Mouse (Mus musculus) erythroblast, embryonic 14.5 days (primary cell): ENCODE data around the gene Bcl9l. TPM values are rescaled to one million over a fixed set of nuclear protein-coding genes. Genes with fewer than 3 reads are reported as not detected.
"Not testable (repeated sequence)": the region's sequence is repeated elsewhere in the genome, so short reads cannot be mapped to it uniquely, and the experiment has no call there.

Experiments used
- H3K27me3 ChIP-seq: 2 replicates; pipeline ENCODE4 v1.6.1; 2012; ENCODE audit warnings: inconsistent platforms; ENCODE audit not compliant: control insufficient read depth
- H3K36me3 ChIP-seq: 2 replicates; pipeline ENCODE4 v1.6.1; 2012; ENCODE audit warnings: mild to moderate bottlenecking, inconsistent platforms; ENCODE audit not compliant: control insufficient read depth
- H3K4me1 ChIP-seq: 2 replicates; pipeline ENCODE4 v1.6.1; 2012; ENCODE audit warnings: inconsistent platforms; ENCODE audit not compliant: control insufficient read depth
- H3K4me3 ChIP-seq: replicated peaks from 2 replicates; pipeline ENCODE3; 2012; ENCODE audit warnings: moderate library complexity, mild to moderate bottlenecking, inconsistent platforms
- H3K9me3 ChIP-seq: 2 replicates; pipeline ENCODE4 v1.6.1; 2012; ENCODE audit warnings: low read length, inconsistent platforms, mixed read lengths; ENCODE audit not compliant: control insufficient read depth
- GATA1 ChIP-seq: IDR thresholded peaks from 2 replicates; pipeline ENCODE4 v1.6.1; 2012; ENCODE audit warnings: low read length, inconsistent platforms, mixed read lengths
- TAL1 ChIP-seq: IDR thresholded peaks from 3 replicates; pipeline ENCODE4 v1.6.1; 2012; ENCODE audit warnings: low read length, inconsistent platforms, mixed read lengths
- polyA plus RNA-seq: library from polyadenylated mRNA; stranded (reverse); fragments of >175 nt; gene quantifications from 2 replicates; pipeline ENCODE4 v1.2.3, GENCODE M21; 2012

The Bcl9l gene
- 0.06 and 0.09 TPM in 2 replicates for polyA plus RNA-seq

DNA sequence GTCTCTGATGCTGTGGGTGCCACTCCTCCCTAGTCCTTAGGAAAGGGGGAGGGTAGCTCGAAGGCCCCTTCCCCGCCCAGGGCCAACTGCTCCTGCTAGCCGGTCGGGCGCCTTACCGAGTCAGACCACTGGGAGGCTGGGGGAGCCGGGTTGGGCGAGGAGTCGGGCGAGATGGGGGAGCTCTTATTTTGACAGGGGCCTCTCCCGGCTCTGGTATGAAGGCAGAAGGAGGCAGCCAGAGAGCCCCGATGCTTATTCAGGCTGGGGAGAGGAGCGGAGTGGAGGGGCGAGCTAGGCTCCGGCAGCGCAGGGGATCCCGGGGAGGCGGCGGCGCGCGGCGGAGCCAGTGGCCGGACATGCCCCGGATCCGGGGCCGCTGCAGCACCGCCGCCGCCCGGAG is at the start of gene Bcl9l:
Gene Bcl9l (plus strand): TSS at position 274 of the 400 bp plus-strand sequence.
- TF ChIP-seq TAL1 (no peak), GATA1 (no peak)
- Histone ChIP-seq H3K36me3 (no peaks in the 10 kb centered on the region), H3K4me1 (peaks cover 28% of the 10 kb centered on the region), H3K4me3 (peak within 1 kb of the TSS; percentile 62), H3K9me3 (no peaks in the 10 kb centered on the region), H3K27me3 (peaks cover 76% of the 10 kb centered on the region)

DNA sequence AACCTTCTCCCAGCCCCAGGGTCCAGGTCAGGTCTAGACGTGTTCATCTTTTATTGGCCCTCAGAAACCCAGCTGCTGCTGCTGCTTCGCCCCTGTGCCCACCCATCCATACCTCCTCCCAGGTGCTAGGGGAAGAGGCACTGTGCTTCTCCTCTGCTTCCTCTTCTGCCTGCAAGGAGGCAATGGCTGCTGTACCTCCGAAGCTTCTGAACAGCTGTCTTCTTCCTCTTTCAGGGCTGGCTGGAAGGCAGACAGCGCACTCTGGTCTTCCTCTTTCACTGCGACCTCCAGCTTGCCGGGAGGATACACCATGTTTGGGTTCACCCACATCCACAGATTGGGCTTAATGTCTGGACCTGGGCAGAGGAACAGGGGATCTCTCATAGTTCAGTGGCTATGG is 46.9 kb upstream of the Bcl9l start:
- no peaks in the 10 kb centered on the region for H3K36me3 ChIP-seq
- H3K9me3 ChIP-seq: no peaks in the 10 kb centered on the region
- no peaks in the 10 kb centered on the region for H3K27me3 ChIP-seq
- no peaks in the 10 kb centered on the region for H3K4me1 ChIP-seq
- no peak for TF ChIP-seq TAL1
- TF ChIP-seq GATA1: no peak
- no peak overlapping the region for H3K4me3 ChIP-seq

DNA sequence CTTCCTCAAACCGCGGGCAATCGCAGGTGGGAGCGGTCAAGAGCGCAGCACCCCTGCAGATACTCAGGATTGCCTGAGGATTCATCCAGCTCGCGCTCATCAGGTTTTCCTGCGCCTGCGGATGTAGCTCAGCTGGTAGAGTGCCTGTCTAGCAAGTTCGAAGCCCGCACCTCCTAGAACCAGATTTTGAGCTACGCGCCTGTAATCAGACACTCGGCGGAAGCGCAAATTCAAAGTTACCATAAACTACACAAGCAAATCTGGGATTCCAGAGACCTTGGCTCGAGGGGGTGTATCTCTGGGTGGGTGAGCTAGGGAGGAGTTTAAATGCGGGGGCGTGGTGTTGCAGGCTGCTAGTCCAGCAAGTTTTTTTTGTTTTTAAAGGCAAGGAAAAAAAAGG is 41.7 kb upstream of the Bcl9l start, which contains the start of gene Foxr1:
Gene Foxr1 (minus strand): TSS at position 176 of the 400 bp plus-strand sequence.
- Histone ChIP-seq H3K27me3 (no peaks in the 10 kb centered on the region), H3K4me1 (no peaks in the 10 kb centered on the region), H3K36me3 (no peaks in the 10 kb centered on the region), H3K9me3 (no peaks in the 10 kb centered on the region), H3K4me3 (no peak within 1 kb of the TSS)
- no peak for TF ChIP-seq GATA1
- no peak for TF ChIP-seq TAL1

GRCm38 (mm10) chr9:44444402-44445025 is 38.1 kb upstream of the Bcl9l start:
- not testable (repeated sequence) for H3K27me3 ChIP-seq, H3K9me3 ChIP-seq, H3K4me3 ChIP-seq, H3K36me3 ChIP-seq, H3K4me1 ChIP-seq

DNA sequence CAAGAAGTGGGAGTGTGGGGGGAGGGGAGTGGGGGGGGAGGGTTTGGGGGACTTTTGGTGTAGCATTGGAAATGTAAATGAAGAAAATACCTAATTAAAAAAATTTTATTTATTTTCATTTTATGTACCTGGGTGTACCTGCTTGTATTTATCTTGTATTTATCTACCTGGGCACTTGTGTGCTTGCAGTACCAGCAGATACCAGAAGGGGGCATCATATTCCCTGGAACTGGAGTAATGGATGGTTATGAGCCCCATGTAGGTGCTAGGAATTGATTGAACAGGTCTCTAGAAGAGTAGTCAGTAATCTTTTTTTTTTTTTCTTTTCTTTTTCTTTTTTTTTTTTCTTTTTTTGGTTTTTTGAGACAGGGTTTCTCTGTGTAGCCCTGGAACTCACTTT is 32.2 kb upstream of the Bcl9l start:
- H3K9me3 ChIP-seq: no peaks in the 10 kb centered on the region
- H3K36me3 ChIP-seq: no peaks in the 10 kb centered on the region
- TF ChIP-seq TAL1: no peak
- no peak for TF ChIP-seq GATA1
- H3K4me3 ChIP-seq: no peak overlapping the region
- peaks cover 26% of the 10 kb centered on the region for H3K27me3 ChIP-seq
- H3K4me1 ChIP-seq: no peaks in the 10 kb centered on the region; the same call in 1 of the 2 replicates

DNA sequence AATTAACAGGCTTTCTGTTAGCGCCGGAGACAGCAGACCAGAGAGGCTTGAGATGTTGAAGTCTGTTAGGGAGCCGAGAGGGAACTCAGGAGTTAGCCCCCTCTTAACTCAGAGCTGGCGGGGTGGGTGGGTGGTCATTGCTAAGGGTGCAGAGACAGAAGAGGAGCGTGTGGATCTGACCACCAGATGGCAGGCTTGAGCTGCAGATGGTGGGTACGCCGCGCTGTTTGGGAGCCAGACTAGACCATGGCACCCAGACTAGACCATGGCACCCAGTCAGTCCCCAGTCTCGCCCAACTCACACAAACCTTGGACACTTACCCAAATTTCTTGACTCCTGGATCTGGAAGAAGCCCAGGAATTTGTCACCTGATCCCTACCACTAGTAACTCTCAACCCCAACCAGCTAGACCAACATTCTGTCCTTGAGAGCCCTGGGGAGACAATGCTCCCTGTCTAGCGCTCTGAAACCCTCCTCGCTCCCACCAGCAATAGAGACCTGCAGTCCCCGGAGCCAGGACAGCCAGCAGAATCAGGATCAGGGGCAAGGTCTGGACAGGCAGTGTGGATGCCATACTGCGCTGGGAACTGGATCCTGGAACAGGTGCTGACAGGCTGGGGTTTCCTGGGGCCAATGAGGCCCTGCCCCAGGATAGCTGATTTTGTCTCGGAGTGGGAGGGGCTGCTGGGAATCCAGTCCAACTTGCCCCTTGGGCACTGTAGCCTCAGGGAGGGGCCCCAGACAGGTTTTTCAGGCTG is 28.3 kb upstream of the Bcl9l start:
- no peaks in the 10 kb centered on the region for H3K36me3 ChIP-seq
- no peaks in the 10 kb centered on the region; the same call in 1 of the 2 replicates for H3K4me1 ChIP-seq
- TF ChIP-seq GATA1 (no peak), TAL1 (no peak)
- H3K4me3 ChIP-seq: no peak overlapping the region
- no peaks in the 10 kb centered on the region for H3K9me3 ChIP-seq
- peaks cover 48% of the 10 kb centered on the region for H3K27me3 ChIP-seq

GRCm38 (mm10) chr9:44454891-44455220 is 27.8 kb upstream of the Bcl9l start, which contains the start of gene Upk2:
Upk2 (minus strand) TSS chr9:44454976.
- H3K4me3 ChIP-seq: no peak within 1 kb of the TSS
- no peaks in the 10 kb centered on the region for H3K9me3 ChIP-seq
- peaks cover 48% of the 10 kb centered on the region for H3K27me3 ChIP-seq
- H3K36me3 ChIP-seq: no peaks in the 10 kb centered on the region
- TF ChIP-seq TAL1 (no peak), GATA1 (no peak)
- H3K4me1 ChIP-seq: no peaks in the 10 kb centered on the region; the same call in 1 of the 2 replicates

DNA sequence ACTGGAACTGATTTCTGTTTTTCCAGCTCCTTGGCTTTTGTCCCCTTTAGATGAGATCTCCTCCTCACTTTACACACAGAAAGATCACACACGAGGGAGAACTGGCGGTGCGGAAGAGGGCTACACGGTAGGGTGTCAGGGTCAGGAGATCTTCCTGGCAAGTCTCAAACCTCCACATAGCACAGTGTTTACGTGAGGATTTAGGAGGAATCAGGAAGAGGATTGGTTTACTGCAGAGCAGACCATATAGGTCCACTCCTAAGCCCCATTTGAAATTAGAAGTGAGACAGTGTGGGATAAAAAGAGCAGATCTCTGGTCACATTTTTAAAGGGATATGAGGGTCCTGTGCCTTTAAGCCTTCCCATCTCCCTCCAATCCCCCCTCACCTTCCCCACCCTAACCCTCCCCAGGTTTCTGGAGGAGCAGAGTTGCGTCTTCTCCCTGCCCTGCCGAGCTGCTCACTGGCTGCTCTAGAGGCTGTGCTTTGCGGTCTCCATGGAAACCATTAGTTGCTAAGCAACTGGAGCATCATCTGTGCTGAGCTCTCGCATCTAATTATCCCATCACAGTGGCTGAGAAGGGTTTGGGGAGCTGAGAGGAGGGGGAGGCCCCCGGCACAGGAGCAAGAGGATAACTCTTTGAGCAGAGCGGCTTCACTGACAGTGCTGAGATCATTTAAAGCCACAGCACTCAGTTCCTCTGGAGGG is 25.4 kb upstream of the Bcl9l start:
- no peaks in the 10 kb centered on the region; the same call in 1 of the 2 replicates for H3K4me1 ChIP-seq
- H3K4me3 ChIP-seq: no peak overlapping the region
- TF ChIP-seq GATA1 (no peak), TAL1 (no peak)
- H3K36me3 ChIP-seq: no peaks in the 10 kb centered on the region
- H3K9me3 ChIP-seq: no peaks in the 10 kb centered on the region
- peaks cover 48% of the 10 kb centered on the region for H3K27me3 ChIP-seq

DNA sequence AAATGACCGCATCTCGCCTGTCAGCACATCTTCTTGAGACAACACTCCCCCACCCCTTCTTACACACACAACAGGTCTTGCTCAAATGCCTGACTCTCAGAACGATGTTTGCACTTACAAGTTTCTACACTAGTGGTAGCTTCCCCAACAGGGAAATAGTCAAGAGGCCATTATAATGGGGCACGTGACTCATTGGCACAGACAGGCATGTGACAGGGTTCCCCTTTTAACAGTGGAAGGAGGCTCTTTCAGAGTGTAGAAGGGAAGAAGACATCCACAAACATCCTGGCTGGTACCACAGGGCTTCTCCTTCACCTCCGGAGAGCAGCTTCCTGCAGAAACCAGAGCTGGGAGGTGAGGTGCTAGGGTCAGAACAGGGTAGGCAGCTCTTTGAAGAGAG is 20.7 kb upstream of the Bcl9l start:
- no peak for TF ChIP-seq GATA1
- TF ChIP-seq TAL1: no peak
- H3K9me3 ChIP-seq: no peaks in the 10 kb centered on the region
- no peaks in the 10 kb centered on the region for H3K4me1 ChIP-seq
- H3K4me3 ChIP-seq: no peak overlapping the region
- no peaks in the 10 kb centered on the region for H3K36me3 ChIP-seq
- peaks cover 11% of the 10 kb centered on the region for H3K27me3 ChIP-seq
